Mouse (Mus musculus): Measurements from ENCODE around the gene Prkce. TPM values are rescaled to one million over a fixed set of nuclear protein-coding genes. Genes with fewer than 3 reads are reported as not detected.

The Prkce gene
- total RNA-seq, 2 experiments from 2014 or later: 273 to 281 TPM

DNA sequence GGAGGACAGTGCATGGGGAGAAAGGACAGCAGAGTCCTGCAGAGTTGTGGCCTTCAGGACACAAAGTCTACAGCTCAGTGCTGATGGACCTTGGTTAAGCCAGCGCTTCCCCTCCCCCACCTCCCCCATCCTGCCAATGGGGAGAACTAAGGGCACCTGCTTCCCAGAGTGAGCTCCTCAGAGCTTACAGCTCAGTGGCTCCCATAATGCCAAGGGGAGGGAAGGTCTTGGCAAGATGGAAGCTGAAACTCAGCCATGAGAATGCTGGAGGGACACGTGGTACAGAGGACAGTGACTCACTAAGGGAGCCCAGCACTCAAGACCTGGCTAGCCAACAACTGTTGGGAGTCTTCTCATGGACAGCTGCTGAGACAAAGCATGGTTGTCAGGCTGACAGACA is 530.2 kb downstream of the Prkce start:
- intact Hi-C loops (cut with DNase I): no loop called here

DNA sequence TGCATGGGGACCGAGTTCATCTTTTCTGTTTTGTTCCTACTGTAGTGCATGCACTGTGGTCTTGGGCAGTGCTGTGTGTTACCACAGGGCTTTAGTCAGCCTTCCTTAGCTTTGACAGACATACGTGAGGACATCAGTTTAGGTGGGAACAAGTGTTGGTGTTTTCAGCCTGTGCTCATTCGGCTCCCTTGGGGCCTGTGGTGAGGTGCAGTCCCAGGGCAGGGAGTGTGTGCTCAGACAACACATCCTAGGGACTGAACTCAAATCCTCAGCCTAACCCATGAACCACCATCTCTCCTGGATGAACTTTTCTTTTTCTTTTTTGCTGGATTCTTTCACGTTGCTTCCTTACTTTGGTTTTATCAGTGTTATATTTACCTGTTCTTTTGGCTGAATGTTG is 535.8 kb downstream of the Prkce start:
- DNase-seq (ENCODE audit: extremely low spot score in 1 of 2, low spot score in 2 of 2): no peak
- intact Hi-C loops (cut with DNase I): no loop called here

More for the DNA sequence above, 530.2 kb downstream of the Prkce start:
- DNase-seq (ENCODE audit: extremely low spot score in 1 of 2, low spot score in 2 of 2): no peak

DNA sequence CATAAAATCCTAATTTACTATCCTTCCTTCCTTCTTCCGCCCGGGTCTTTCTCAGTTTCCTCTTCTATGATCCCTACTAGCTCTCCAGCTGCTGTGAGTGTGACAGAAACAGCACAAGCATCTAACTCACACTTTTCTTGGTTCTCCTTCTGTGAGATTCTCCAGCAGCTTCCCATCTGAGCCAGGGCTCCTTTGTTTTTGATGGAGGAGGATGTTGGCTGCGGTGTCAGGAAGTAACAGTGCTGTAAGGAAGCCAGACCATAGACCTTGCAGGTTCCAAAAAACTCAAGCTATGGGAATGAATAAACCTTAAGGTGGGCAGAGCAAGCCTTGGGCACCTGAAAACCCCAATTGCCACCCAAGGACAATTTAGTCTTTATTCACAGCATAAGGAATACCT is 537.7 kb downstream of the Prkce start:
- no peak for DNase-seq (ENCODE audit: extremely low spot score in 1 of 2, low spot score in 2 of 2)
- intact Hi-C loops (cut with DNase I): no loop called here

DNA sequence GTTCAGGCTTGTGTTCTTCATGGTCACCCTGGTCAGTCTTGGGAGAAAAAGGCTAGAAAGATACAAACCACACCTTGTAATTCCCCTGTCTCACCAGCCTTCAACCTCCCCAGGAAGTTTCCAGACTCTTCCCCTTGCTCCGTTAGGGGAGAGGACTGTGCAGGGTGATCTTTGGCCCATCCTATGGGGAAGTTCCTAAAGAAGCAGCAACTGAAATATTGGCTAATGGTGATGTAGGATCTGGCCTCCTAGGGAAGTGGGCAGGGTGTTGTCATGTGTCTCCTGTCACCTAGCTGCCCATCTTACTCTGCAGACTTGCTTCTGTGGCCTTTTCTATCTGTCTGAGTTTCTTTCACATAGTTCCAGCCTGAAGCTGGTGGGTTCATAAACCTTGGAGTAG is 538.9 kb downstream of the Prkce start:
- intact Hi-C loops (cut with DNase I): no loop called here

More for the DNA sequence above, 538.9 kb downstream of the Prkce start:
- DNase-seq (ENCODE audit: extremely low spot score in 1 of 2, low spot score in 2 of 2): no peak

Other genes starting within 250 kb of the Prkce start
- gene Srbd1, start 22.6 kb upstream of the Prkce start, total RNA-seq (2021): 10 to 100 TPM; 14.3 to 15.9 TPM